Mouse (Mus musculus) kidney, postnatal 36 days (tissue): Measurements from ENCODE around the gene Il20rb.

Experiments used
- DNase-seq, 2 experiments: peaks; one replicate each; pipeline ENCODE4 v3.0.0; 2021 to 2022; ENCODE audit warnings: mixed read lengths in 2 of 2

Gene Il20rb

GRCm38 (mm10) chr9:100419103-100419502 is 67.5 kb downstream of the Il20rb start:
- no peak for DNase-seq

GRCm38 (mm10) chr9:100416756-100417155 is 69.8 kb downstream of the Il20rb start:
- DNase-seq, result no peak

GRCm38 (mm10) chr9:100416299-100416698 is 70.3 kb downstream of the Il20rb start:
- DNase-seq, result no peak

GRCm38 (mm10) chr9:100415328-100415979 is 71.1 kb downstream of the Il20rb start:
- peak; percentile 21 to 65 for DNase-seq
